Comparison of ENCODE assay signal across 14 mouse cellular contexts in the genomic region with DNA sequence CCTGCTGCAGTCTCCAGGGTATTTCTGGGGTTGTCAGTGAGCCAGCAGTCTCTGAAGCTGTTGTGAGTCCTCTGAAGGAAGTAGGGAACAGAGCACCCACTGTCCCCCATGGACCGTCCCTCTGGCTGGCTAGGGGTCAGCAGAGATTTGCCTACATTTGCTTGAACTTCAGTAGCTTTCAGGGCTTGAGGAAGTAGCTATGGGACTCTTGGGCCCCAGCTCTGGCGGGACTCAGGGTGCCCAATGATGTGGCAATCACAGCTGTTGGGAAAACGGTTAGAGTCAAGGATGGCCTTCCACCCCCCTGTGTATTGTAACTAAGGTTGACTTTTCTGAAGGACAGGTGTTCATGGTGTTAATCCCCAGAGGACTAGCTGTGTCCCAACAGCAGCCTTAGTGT. TPM values are rescaled to one million over a fixed set of nuclear protein-coding genes. Genes with fewer than 3 reads are reported as not detected.
DNase-seq lines count a peak whose midpoint lies in the region; ATAC-seq and TF ChIP-seq lines count a peak whose summit lies in the region.
"Had no signal": no experiment of that assay in that cellular context is flagged by ENCODE, and none has a peak within 500 bp of the region (broad histone marks: within the 10 kb centered on the region; RNA-seq: fewer than 3 reads in every experiment).

No protein-coding gene starts in this region.

- in situ Hi-C loops in CH12.LX (cut with MboI; ENCODE audit: low pct_ligation_motif_present, low pct_unique_long_range_greater_than_20kb, low sequenced_read_pairs), result no loop called here

- peak; percentile 37 for DNase-seq in liver, adult 2 months (ENCODE audit: extremely low read depth, low read depth, low spot score)
- no peak for DNase-seq in liver
- no peak for DNase-seq in CH12.LX (ENCODE audit: extremely low read depth)
- DNase-seq in adipocyte (ENCODE audit: low spot score), result peak; percentile 28
- DNase-seq in testis, postnatal 10 days (ENCODE audit: low spot score), result no peak
- no peak for DNase-seq in hindbrain, postnatal 0 days (ENCODE audit: low spot score)
- no peak for DNase-seq in limb, embryonic 10.5 days (ENCODE audit: low spot score)
- DNase-seq: cerebellum, postnatal 36 days had no signal

- ATAC-seq in liver, embryonic 16.5 days (ENCODE audit: low read depth), result 0 out of 2 replicates have a peak, but pooled peaks have one; percentile 12
- ATAC-seq in hindbrain, postnatal 0 days, result no peak
- ATAC-seq: forebrain, embryonic 14.5 days; hindbrain, embryonic 16.5 days had no signal

- no peak for TF ChIP-seq POLR2A in liver, adult 2 months (IDR thresholded peaks at IDR 0.05; ENCODE audit: extremely low read depth, insufficient read depth, low read length)
- TF ChIP-seq POLR2A in CH12.LX (IDR thresholded peaks at IDR 0.05; ENCODE audit: low read depth, low read length), result no peak

- no peak overlapping the region for H3K4me3 ChIP-seq in liver, adult 2 months (ENCODE audit: insufficient read depth, low read depth, low read length)
- H3K4me3 ChIP-seq in CH12.LX (replicated peaks in 1 of 3; ENCODE audit: low read depth in 2 of 3, low read length in 2 of 3, poor library complexity in 1 of 3), result peak overlapping the region; percentile 40 to 89 (median 83)
- H3K4me3 ChIP-seq in liver, embryonic 16.5 days (ENCODE audit: low read depth, low read length), result peak overlapping the region; percentile 52
- no peak overlapping the region for H3K4me3 ChIP-seq in hindbrain, postnatal 0 days (ENCODE audit: low read length)
- H3K4me3 ChIP-seq in limb, embryonic 10.5 days, result no peak overlapping the region
- H3K4me3 ChIP-seq: embryonic facial prominence, embryonic 13.5 days; heart, embryonic 12.5 days; stomach, embryonic 15.5 days had no signal

- no peak for TF ChIP-seq CTCF in liver, adult 2 months (IDR thresholded peaks at IDR 0.05; ENCODE audit: low read depth, low read length)
- no peak for TF ChIP-seq CTCF in CH12.LX (conservative IDR thresholded peaks at IDR 0.05 in 1 of 2, IDR thresholded peaks at IDR 0.05 in 1 of 2; ENCODE audit: low read depth in 2 of 2, low read length in 2 of 2)
- no peak for TF ChIP-seq CTCF in hindbrain, postnatal 0 days (IDR thresholded peaks at IDR 0.05; ENCODE audit: low read depth)

- no peaks in the 10 kb centered on the region for H3K36me3 ChIP-seq in liver, adult 2 months (ENCODE audit: control insufficient read depth, insufficient read depth, low read length)
- peaks cover 15 to 36% of the 10 kb centered on the region in 2 experiments for H3K36me3 ChIP-seq in CH12.LX (replicated peaks in 1 of 2; ENCODE audit: control insufficient read depth in 1 of 2, insufficient read depth in 1 of 2, low read length in 1 of 2)
- no peaks in the 10 kb centered on the region for H3K36me3 ChIP-seq in liver, embryonic 16.5 days (ENCODE audit: control insufficient read depth, insufficient read depth)
- H3K36me3 ChIP-seq in hindbrain, postnatal 0 days (ENCODE audit: insufficient read depth, low read length), result no peaks in the 10 kb centered on the region
- H3K36me3 ChIP-seq in limb, embryonic 10.5 days, result no peaks in the 10 kb centered on the region
- H3K36me3 ChIP-seq: embryonic facial prominence, embryonic 13.5 days; heart, embryonic 12.5 days; stomach, embryonic 15.5 days had no signal

- peak overlapping the region; percentile 76 for H3K4me2 ChIP-seq in CH12.LX (ENCODE audit: insufficient read depth, low read depth, poor library complexity, severe bottlenecking)
- peak overlapping the region; percentile 22; the same call in 1 of the 2 replicates for H3K4me2 ChIP-seq in liver, embryonic 16.5 days (ENCODE audit: low read depth, low read length)
- no peak overlapping the region for H3K4me2 ChIP-seq in hindbrain, postnatal 0 days (ENCODE audit: low read depth, low read length)
- H3K4me2 ChIP-seq: embryonic facial prominence, embryonic 13.5 days; heart, embryonic 12.5 days; stomach, embryonic 15.5 days had no signal

- TF ChIP-seq EP300 in CH12.LX (IDR thresholded peaks at IDR 0.05; ENCODE audit: low read length), result no peak; the same call in 1 of the 2 replicates

- no peaks in the 10 kb centered on the region for H3K9me3 ChIP-seq in CH12.LX (replicated peaks; ENCODE audit: low read length)
- no peaks in the 10 kb centered on the region for H3K9me3 ChIP-seq in liver, embryonic 16.5 days (replicated peaks; ENCODE audit: control insufficient read depth, low read length)
- no peaks in the 10 kb centered on the region for H3K9me3 ChIP-seq in hindbrain, postnatal 0 days (ENCODE audit: low read length)
- no peaks in the 10 kb centered on the region for H3K9me3 ChIP-seq in limb, embryonic 10.5 days (replicated peaks)
- H3K9me3 ChIP-seq: embryonic facial prominence, embryonic 13.5 days; heart, embryonic 12.5 days; stomach, embryonic 15.5 days had no signal

- H3K9ac ChIP-seq in liver, adult 2 months (ENCODE audit: low read depth, low read length), result no peak overlapping the region
- peak overlapping the region; percentile 70 for H3K9ac ChIP-seq in CH12.LX (ENCODE audit: insufficient read depth, low read depth)
- H3K9ac ChIP-seq in liver, embryonic 16.5 days (ENCODE audit: low read depth, low read length), result peak overlapping the region; percentile 33
- no peak overlapping the region for H3K9ac ChIP-seq in hindbrain, postnatal 0 days (replicated peaks; ENCODE audit: low read length)
- H3K9ac ChIP-seq: embryonic facial prominence, embryonic 13.5 days; heart, embryonic 12.5 days; stomach, embryonic 15.5 days had no signal

- 0 out of 2 replicates have a peak, but pooled peaks cover 4% of the 10 kb centered on the region for H3K4me1 ChIP-seq in liver, adult 2 months (ENCODE audit: control insufficient read depth, insufficient read depth, low read length)
- H3K4me1 ChIP-seq in CH12.LX (ENCODE audit: control insufficient read depth in 1 of 2, insufficient read depth in 2 of 2), result peaks cover 47 to 76% of the 10 kb centered on the region in 2 experiments
- H3K4me1 ChIP-seq in liver, embryonic 16.5 days (ENCODE audit: control insufficient read depth, low read depth, low read length), result peaks cover 15% of the 10 kb centered on the region
- peaks cover 6% of the 10 kb centered on the region for H3K4me1 ChIP-seq in hindbrain, postnatal 0 days (ENCODE audit: insufficient read depth, low read length)
- peaks cover 14% of the 10 kb centered on the region for H3K4me1 ChIP-seq in limb, embryonic 10.5 days

- no peaks in the 10 kb centered on the region for H3K79me2 ChIP-seq in liver, adult 2 months (ENCODE audit: control insufficient read depth, insufficient read depth, low read length)
- H3K79me2 ChIP-seq in CH12.LX (replicated peaks; ENCODE audit: control insufficient read depth, extremely low read depth, insufficient read depth, poor library complexity, severe bottlenecking), result peaks cover 53% of the 10 kb centered on the region

- dilution Hi-C loops in CH12.LX (cut with MboI; ENCODE audit: extremely low pct_ligation_motif_present, extremely low pct_unique_long_range_greater_than_20kb, low sequenced_read_pairs), result no loop called here

- H3K27me3 ChIP-seq in liver, adult 2 months (ENCODE audit: control insufficient read depth, insufficient read depth, low read length), result no peaks in the 10 kb centered on the region
- H3K27me3 ChIP-seq in CH12.LX (replicated peaks), result no peaks in the 10 kb centered on the region
- peaks cover 6% of the 10 kb centered on the region for H3K27me3 ChIP-seq in liver, embryonic 16.5 days (ENCODE audit: control insufficient read depth, insufficient read depth, low read depth, low read length)
- no peaks in the 10 kb centered on the region for H3K27me3 ChIP-seq in hindbrain, postnatal 0 days (ENCODE audit: insufficient read depth, low read length)
- H3K27me3 ChIP-seq in limb, embryonic 10.5 days (ENCODE audit: low read depth, poor library complexity, severe bottlenecking), result peaks cover 41% of the 10 kb centered on the region
- H3K27me3 ChIP-seq: stomach, embryonic 15.5 days had no signal

- no peak; the same call in 1 of the 2 replicates for TF ChIP-seq RAD21 in CH12.LX (IDR thresholded peaks at IDR 0.05; ENCODE audit: low read depth, low read length)

- H3K27ac ChIP-seq in liver, adult 2 months (replicated peaks; ENCODE audit: insufficient read depth, low read depth, low read length), result no peak overlapping the region
- H3K27ac ChIP-seq in CH12.LX (ENCODE audit: insufficient read depth, low read depth), result peak overlapping the region; percentile 99
- peak overlapping the region; percentile 53; the same call in 1 of the 2 replicates for H3K27ac ChIP-seq in liver, embryonic 16.5 days (ENCODE audit: low read length)
- H3K27ac ChIP-seq in hindbrain, postnatal 0 days, result no peak overlapping the region
- no peak overlapping the region for H3K27ac ChIP-seq in limb, embryonic 10.5 days
- H3K27ac ChIP-seq: embryonic facial prominence, embryonic 13.5 days; stomach, embryonic 15.5 days had no signal

- WGBS in liver, adult 2 months, result 46% methylated on average over 3 of the region's 3 CpGs
- 37% methylated on average over 3 of the region's 3 CpGs for WGBS in liver, embryonic 16.5 days (ENCODE audit: insufficient replicate concordance)
- WGBS in hindbrain, postnatal 0 days, result 78% methylated on average over 3 of the region's 3 CpGs
- WGBS in limb, embryonic 10.5 days, result 80% methylated on average over 3 of the region's 3 CpGs

RNA-seq across cellular contexts. Expression of a gene that starts 1.5 kb away (rescaled TPM):
- total RNA-seq in liver, adult 2 months (2014; rRNA removed), result 2.7 and 2.9 TPM in 2 replicates
- 1.3 and 1.9 TPM in 2 replicates for polyA plus RNA-seq in liver, adult 2 months (2012; rRNA removed)
- total RNA-seq in CH12.LX (2012; rRNA removed), result 84.3 and 108 TPM in 2 replicates
- 60.3 and 66.7 TPM in 2 replicates for total RNA-seq in CH12.LX (2014; rRNA removed)
- 90.9 and 99.8 TPM in 2 replicates for polyA plus RNA-seq in CH12.LX (2012; ENCODE audit: insufficient read length, low read depth)
- polyA plus RNA-seq in liver, embryonic 16.5 days (2015; fragmentation: Nextera tagmentation; extraction: Ambion mirVana), result 13.7 and 14.4 TPM in 2 replicates
- total RNA-seq in hindbrain, postnatal 0 days (2014; rRNA removed), result 2.2 and 2.5 TPM in 2 replicates
- polyA plus RNA-seq in hindbrain, postnatal 0 days (2015; fragmentation: Nextera tagmentation; extraction: Ambion mirVana), result 1.9 and 2.5 TPM in 2 replicates
- polyA plus RNA-seq in limb, embryonic 10.5 days (2016; fragmentation: Nextera tagmentation; extraction: Ambion mirVana), result 1.1 and 1.3 TPM in 2 replicates

RNA-seq across cellular contexts. Expression of a gene that starts 31.2 kb away (rescaled TPM):
- total RNA-seq in liver, adult 2 months (2014; rRNA removed), result 4.6 and 5.1 TPM in 2 replicates
- polyA plus RNA-seq in liver, adult 2 months (2012; rRNA removed), result 4.8 and 7.2 TPM in 2 replicates
- total RNA-seq in CH12.LX (2012; rRNA removed) (22.9 and 25.2 TPM in 2 replicates), CH12.LX (2014; rRNA removed) (21.5 and 22.1 TPM in 2 replicates)
- polyA plus RNA-seq in CH12.LX (2012; ENCODE audit: insufficient read length, low read depth), result 40.0 and 44.6 TPM in 2 replicates
- 10.4 TPM in 2 replicates for polyA plus RNA-seq in liver, embryonic 16.5 days (2015; fragmentation: Nextera tagmentation; extraction: Ambion mirVana)
- total RNA-seq in hindbrain, postnatal 0 days (2014; rRNA removed), result 8.5 TPM in 2 replicates
- polyA plus RNA-seq in hindbrain, postnatal 0 days (2015; fragmentation: Nextera tagmentation; extraction: Ambion mirVana), result 7.6 and 7.8 TPM in 2 replicates
- 34.7 and 42.9 TPM in 2 replicates for polyA plus RNA-seq in limb, embryonic 10.5 days (2016; fragmentation: Nextera tagmentation; extraction: Ambion mirVana)

RNA-seq across cellular contexts. Expression of a gene that starts 32.2 kb away (rescaled TPM):
- 10.7 and 11.7 TPM in 2 replicates for total RNA-seq in liver, adult 2 months (2014; rRNA removed)
- polyA plus RNA-seq in liver, adult 2 months (2012; rRNA removed), result 19.3 and 23.7 TPM in 2 replicates
- total RNA-seq in CH12.LX (2012; rRNA removed) (23.6 and 32.0 TPM in 2 replicates), CH12.LX (2014; rRNA removed) (17.4 and 20.2 TPM in 2 replicates)
- polyA plus RNA-seq in CH12.LX (2012; ENCODE audit: insufficient read length, low read depth), result 25.0 and 26.0 TPM in 2 replicates
- polyA plus RNA-seq in liver, embryonic 16.5 days (2015; fragmentation: Nextera tagmentation; extraction: Ambion mirVana), result 11.4 and 12.6 TPM in 2 replicates
- 19.6 and 21.3 TPM in 2 replicates for total RNA-seq in hindbrain, postnatal 0 days (2014; rRNA removed)
- 23.6 and 24.1 TPM in 2 replicates for polyA plus RNA-seq in hindbrain, postnatal 0 days (2015; fragmentation: Nextera tagmentation; extraction: Ambion mirVana)
- 24.7 and 26.7 TPM in 2 replicates for polyA plus RNA-seq in limb, embryonic 10.5 days (2016; fragmentation: Nextera tagmentation; extraction: Ambion mirVana)

RNA-seq across cellular contexts. Expression of a gene that starts 52.5 kb away (rescaled TPM):
- 5,384 and 7,708 TPM in 2 replicates for total RNA-seq in liver, adult 2 months (2014; rRNA removed)
- 3,773 and 3,833 TPM in 2 replicates for polyA plus RNA-seq in liver, adult 2 months (2012; rRNA removed)
- 2.5 and 5.4 TPM in 2 replicates for total RNA-seq in CH12.LX (2012; rRNA removed)
- 1.4 and 3.9 TPM in 2 replicates for total RNA-seq in CH12.LX (2014; rRNA removed)
- polyA plus RNA-seq in CH12.LX (2012; ENCODE audit: insufficient read length, low read depth), result 1.2 and 1.5 TPM in 2 replicates
- polyA plus RNA-seq in liver, embryonic 16.5 days (2015; fragmentation: Nextera tagmentation; extraction: Ambion mirVana), result 494 and 609 TPM in 2 replicates
- total RNA-seq in hindbrain, postnatal 0 days (2014; rRNA removed), result 0.78 and 0.86 TPM in 2 replicates
- polyA plus RNA-seq in hindbrain, postnatal 0 days (2015; fragmentation: Nextera tagmentation; extraction: Ambion mirVana), result 1.8 and 2.5 TPM in 2 replicates
- 0.03 and 0.15 TPM in 2 replicates for polyA plus RNA-seq in limb, embryonic 10.5 days (2016; fragmentation: Nextera tagmentation; extraction: Ambion mirVana)

Comparison
In these comparisons a context has a peak if more than half of its experiments do, and no peak if none do; other contexts are left out.
1. DNase-seq: peak in liver, adult 2 months (single experiment) and adipocyte (single experiment); none in liver (single experiment), CH12.LX (single experiment), testis, postnatal 10 days (single experiment), hindbrain, postnatal 0 days (single experiment) and limb, embryonic 10.5 days (single experiment).
2. H3K27ac ChIP-seq: peak in CH12.LX (single experiment) and liver, embryonic 16.5 days (single experiment); none in liver, adult 2 months (single experiment), hindbrain, postnatal 0 days (single experiment) and limb, embryonic 10.5 days (single experiment).
3. H3K4me3 ChIP-seq: peak in CH12.LX (3 of 3) and liver, embryonic 16.5 days (single experiment); none in liver, adult 2 months (single experiment), hindbrain, postnatal 0 days (single experiment) and limb, embryonic 10.5 days (single experiment).
4. H3K9ac ChIP-seq: peak in CH12.LX (single experiment) and liver, embryonic 16.5 days (single experiment); none in liver, adult 2 months (single experiment) and hindbrain, postnatal 0 days (single experiment).